Mouse (Mus musculus) T-helper 17 cell (primary cell): Measurements from ENCODE around the gene Med8.

Experiments used
- in situ Hi-C, 2 experiments: fragments of 300-600 bp; cut with MboI, MseI; formaldehyde crosslinking; loops; 1 replicate in 1 of 2; 2 replicates in 1 of 2; pipeline ENCODE4 v1.15.1; 2025; ENCODE audit warnings: high pct_unique_total_duplicates in 2 of 2

The Med8 gene

GRCm38 (mm10) chr4:118415779-118416178 lies 6.6 kb downstream of the Med8 start:
- in situ Hi-C loops = no loop called here

DNA sequence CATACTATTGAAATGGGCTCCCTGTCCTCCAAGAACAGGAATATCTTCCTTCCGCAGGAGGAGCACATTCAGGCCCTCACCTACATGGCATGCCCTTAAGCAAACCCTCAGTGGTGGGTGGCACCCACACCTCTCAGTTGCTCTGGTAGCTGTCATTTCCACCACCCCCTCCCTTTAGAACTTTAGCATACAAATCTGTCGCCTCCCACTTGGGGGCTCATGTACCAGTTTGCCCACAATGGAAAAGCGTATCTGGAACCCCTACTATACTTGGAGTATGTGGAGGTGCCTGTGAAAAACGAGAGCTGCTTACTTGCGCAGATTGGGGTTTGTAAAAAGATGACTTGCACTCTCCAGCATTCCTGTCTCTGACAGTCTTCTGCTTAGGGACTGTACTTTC lies 7.2 kb downstream of the Med8 start:
- in situ Hi-C loops = no loop called here

- in situ Hi-C loops = no loop called here
Measured at GRCm38 (mm10) chr4:118417112-118417797, 8.1 kb downstream of the Med8 start.

DNA sequence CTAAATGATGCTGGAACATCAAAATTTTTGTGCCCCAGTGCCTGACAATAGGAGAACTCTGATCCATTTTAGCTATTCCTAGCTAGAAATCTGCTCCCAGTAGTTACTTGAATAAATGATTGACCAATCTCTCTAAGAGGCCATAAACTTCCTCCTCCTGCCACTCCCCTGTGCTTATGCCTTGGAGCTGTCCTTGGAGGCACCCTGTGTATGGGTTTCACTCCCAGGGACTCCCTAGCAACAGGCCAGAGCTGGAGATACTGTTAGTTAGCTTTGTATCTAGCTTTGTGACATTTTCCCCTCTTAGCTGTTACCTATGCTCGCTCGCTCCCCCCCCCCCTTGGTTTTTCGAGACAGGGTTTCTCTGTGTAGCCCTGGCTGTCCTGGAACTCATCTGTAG lies 12.2 kb downstream of the Med8 start:
- in situ Hi-C loops = loop anchor here in 1 of 2 experiments (10.0 kb wide), 2 partner anchors 527 to 703 kb away; partner anchors contain the start of gene Dph2

- in situ Hi-C loops = loop anchor here (10.0 to 25.0 kb wide), 3 partner anchors 530 to 1588 kb away; partner anchors contain the start of gene Dph2 (in 1 of the 2)
Measured at GRCm38 (mm10) chr4:118424541-118425160, 15.5 kb downstream of the Med8 start.

GRCm38 (mm10) chr4:118425374-118425773 lies 16.2 kb downstream of the Med8 start:
- in situ Hi-C loops = loop anchor here (10.0 to 25.0 kb wide), 3 partner anchors 531 to 1587 kb away; partner anchors contain the start of gene Dph2 (in 1 of the 2)

- in situ Hi-C loops = loop anchor here (10.0 to 25.0 kb wide), 3 partner anchors 533 to 1585 kb away; partner anchors contain the start of gene Dph2 (in 1 of the 2)
Measured at GRCm38 (mm10) chr4:118427415-118427767, 18.3 kb downstream of the Med8 start.

- in situ Hi-C loops = loop anchor here (10.0 to 25.0 kb wide), 3 partner anchors 533 to 1584 kb away; partner anchors contain the start of gene Dph2 (in 1 of the 2)
Measured at GRCm38 (mm10) chr4:118427768-118428451, 18.8 kb downstream of the Med8 start, which contains the start of gene Elovl1. Elovl1 (plus strand) TSS chr4:118428093.

DNA sequence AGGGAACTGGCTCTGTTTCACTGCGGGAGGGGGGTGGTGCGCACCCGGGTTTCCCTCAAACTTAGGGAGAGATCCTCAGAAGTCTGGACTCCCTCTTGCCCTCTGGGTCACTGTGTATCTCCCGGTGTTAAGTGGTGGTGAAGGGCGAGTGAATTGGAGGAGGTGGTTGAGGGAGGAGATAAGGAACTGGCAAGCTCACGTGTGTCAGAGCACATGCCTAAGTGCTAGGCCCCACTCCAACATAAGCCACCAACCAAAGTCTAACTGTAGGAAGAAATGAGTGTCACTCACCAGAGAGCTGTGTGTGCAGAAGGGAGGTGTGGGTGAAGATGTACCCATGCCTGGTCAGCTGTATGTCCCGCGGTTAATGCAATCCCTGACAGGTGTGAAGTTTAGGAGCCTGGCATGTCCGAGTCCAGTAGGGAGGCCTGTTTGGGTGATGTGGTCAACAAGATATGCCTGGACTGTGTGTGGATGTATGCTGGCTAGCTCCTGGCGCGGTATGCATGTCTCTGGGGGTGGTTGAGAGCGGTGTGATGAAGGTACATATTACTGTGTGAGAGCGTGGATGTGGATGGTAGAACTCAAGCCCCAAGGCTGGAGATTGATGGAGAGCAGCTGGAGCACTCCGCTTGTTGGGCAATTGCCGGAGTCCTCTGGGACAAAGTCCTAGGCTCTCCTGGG lies 19.5 kb downstream of the Med8 start:
- in situ Hi-C loops = loop anchor here (10.0 to 25.0 kb wide), 3 partner anchors 534 to 1584 kb away; partner anchors contain the start of gene Dph2 (in 1 of the 2)

- in situ Hi-C loops = loop anchor here (10.0 to 25.0 kb wide), 3 partner anchors 535 to 1583 kb away; partner anchors contain the start of gene Dph2 (in 1 of the 2)
Measured at GRCm38 (mm10) chr4:118429215-118429895, 20.2 kb downstream of the Med8 start.

- in situ Hi-C loops = loop anchor here (10.0 to 25.0 kb wide), 3 partner anchors 258 to 1580 kb away; partner anchors contain the start of gene Ipo13 (in 1 of the 2)
Measured at GRCm38 (mm10) chr4:118432332-118432731, 23.2 kb downstream of the Med8 start.

GRCm38 (mm10) chr4:118436820-118437603 lies 27.9 kb downstream of the Med8 start, which contains the start of gene Cdc20:
Cdc20 (minus strand) TSS chr4:118437352.
- in situ Hi-C loops = loop anchor here (5.0 to 25.0 kb wide), 4 partner anchors 262 to 1575 kb away; partner anchors contain the start of gene Ipo13 (in 1 of the 2)

DNA sequence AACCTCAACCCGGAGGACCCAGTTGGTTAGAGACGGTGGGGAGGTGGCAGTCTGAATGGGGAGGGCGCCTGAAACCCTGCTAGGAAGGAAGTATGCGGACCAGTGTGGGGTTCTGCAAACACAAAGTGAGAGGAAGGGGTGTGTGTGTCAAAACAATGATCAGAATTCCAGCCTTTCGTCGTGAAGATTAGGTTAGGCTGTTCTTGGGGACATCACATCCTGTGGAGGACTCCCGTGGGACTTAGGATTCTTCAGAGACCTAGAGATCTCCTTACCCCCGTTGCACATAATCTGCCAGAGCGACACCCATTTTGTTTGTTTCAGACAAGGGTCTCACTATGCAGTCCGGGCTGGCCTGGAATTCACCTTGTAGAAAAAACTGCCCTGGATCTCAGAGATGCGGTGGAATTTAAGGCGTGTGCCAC lies 28.7 kb downstream of the Med8 start:
- in situ Hi-C loops = loop anchor here (5.0 to 25.0 kb wide), 4 partner anchors 263 to 1574 kb away; partner anchors contain the start of gene Ipo13 (in 1 of the 2)

DNA sequence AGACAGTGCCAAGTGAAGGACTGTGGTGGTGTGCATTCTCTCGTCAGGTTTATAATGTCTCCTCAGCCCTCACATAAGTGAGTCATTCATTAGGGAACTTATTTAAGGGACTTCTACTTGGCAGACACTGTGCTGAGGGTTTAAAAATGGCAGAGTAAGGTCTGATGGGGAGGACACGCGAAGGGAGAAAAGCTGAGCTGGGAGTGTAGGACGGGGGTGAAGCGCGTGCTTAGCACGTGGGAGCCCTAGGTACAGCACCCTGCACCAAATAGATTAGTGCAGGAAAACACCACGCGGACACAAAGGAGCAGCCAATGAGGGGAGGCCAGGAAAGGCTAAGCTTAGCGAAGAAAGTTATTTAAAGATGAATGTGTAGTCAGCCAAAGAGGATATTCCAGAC lies 36.0 kb downstream of the Med8 start:
- in situ Hi-C loops = loop anchor here in 1 of 2 experiments (25.0 kb wide), 1 partner anchor 1567 kb away; no protein-coding TSS in a partner anchor

- in situ Hi-C loops = loop anchor here in 1 of 2 experiments (25.0 kb wide), 1 partner anchor 1566 kb away; no protein-coding TSS in a partner anchor
Measured at GRCm38 (mm10) chr4:118445781-118446414, 36.8 kb downstream of the Med8 start.

GRCm38 (mm10) chr4:118446415-118447153 lies 37.4 kb downstream of the Med8 start:
- in situ Hi-C loops = loop anchor here in 1 of 2 experiments (25.0 kb wide), 1 partner anchor 1566 kb away; no protein-coding TSS in a partner anchor

GRCm38 (mm10) chr4:118457345-118457975 lies 48.3 kb downstream of the Med8 start, which contains the start of gene Mpl:
Mpl (minus strand) TSS chr4:118457513.
- in situ Hi-C loops = no loop called here
